Mouse (Mus musculus) MEL (cell line): ENCODE measurements around the gene Tbxas1. TPM values are rescaled to one million over a fixed set of nuclear protein-coding genes. Genes with fewer than 3 reads are reported as not detected.

Experiments
- DNase-seq: peaks from one replicate; pipeline ENCODE4 v3.0.0; 2011; ENCODE audit warnings: low read depth, low spot score
- H3K27ac ChIP-seq: 2 replicates; pipeline ENCODE4 v1.5.1; 2012; ENCODE audit warnings: low read depth, mild to moderate bottlenecking, control low read depth, low read length, moderate library complexity; ENCODE audit not compliant: control insufficient read depth
- H3K27me3 ChIP-seq, 2 experiments: fragments of 150-350 bp in 1 of 2; sonication (generic) in 1 of 2; 2 replicates each; pipeline ENCODE4 v1.6.1; 2012; ENCODE audit warnings: low read length in 2 of 2, mild to moderate bottlenecking in 2 of 2, improper control_type of control experiment in 1 of 2, moderate library complexity in 1 of 2; ENCODE audit not compliant: insufficient read depth in 2 of 2, control insufficient read depth in 1 of 2
- H3K36me3 ChIP-seq, 2 experiments: 2 replicates each; pipeline ENCODE4 v1.6.1; 2012 to 2014; ENCODE audit warnings: low read length in 2 of 2, improper control_type of control experiment in 1 of 2, inconsistent platforms in 1 of 2, mild to moderate bottlenecking in 1 of 2; ENCODE audit not compliant: insufficient read depth in 2 of 2, control insufficient read depth in 1 of 2
- H3K4me1 ChIP-seq, 2 experiments: fragments of 150-350 bp in 1 of 2; sonication (generic) in 1 of 2; 2 replicates each; pipeline ENCODE4 v1.6.1; 2012; ENCODE audit warnings: low read length in 2 of 2, improper control_type of control experiment in 1 of 2, mild to moderate bottlenecking in 1 of 2; ENCODE audit not compliant: insufficient read depth in 2 of 2, control insufficient read depth in 1 of 2
- H3K4me3 ChIP-seq, 2 experiments: fragments of 150-350 bp in 1 of 2; sonication (generic) in 1 of 2; 2 replicates each; pipeline ENCODE4 v1.5.1; 2012; ENCODE audit warnings: low read depth in 2 of 2, low read length in 2 of 2, mild to moderate bottlenecking in 2 of 2, moderate library complexity in 2 of 2, control low read depth in 1 of 2, improper control_type of control experiment in 1 of 2; ENCODE audit not compliant: control insufficient read depth in 1 of 2, insufficient read depth in 1 of 2
- H3K79me2 ChIP-seq: 2 replicates; pipeline ENCODE4 v1.6.1; 2012; ENCODE audit warnings: mild to moderate bottlenecking, low read length, moderate library complexity; ENCODE audit not compliant: control insufficient read depth, poor library complexity, insufficient read depth
- H3K9ac ChIP-seq: 2 replicates; pipeline ENCODE4 v1.6.1; 2012; ENCODE audit warnings: low read depth, mild to moderate bottlenecking, control low read depth, low read length, moderate library complexity; ENCODE audit not compliant: control insufficient read depth, poor library complexity, severe bottlenecking
- H3K9me3 ChIP-seq: fragments of 150-350 bp; sonication (generic); replicated peaks from 2 replicates; pipeline ENCODE4 v1.6.1; 2012; ENCODE audit warnings: mild to moderate bottlenecking, low read length, improper control_type of control experiment, moderate library complexity; ENCODE audit not compliant: insufficient read depth
- JUND ChIP-seq: IDR thresholded peaks from 2 replicates; pipeline ENCODE4 v1.6.1; 2011; ENCODE audit warnings: low read depth, mild to moderate bottlenecking, improper control_type of control experiment, low read length
- MAX ChIP-seq: IDR thresholded peaks from 2 replicates; pipeline ENCODE4 v1.6.1; 2011; ENCODE audit warnings: low read length, improper control_type of control experiment
- MEF2A ChIP-seq: IDR thresholded peaks from 2 replicates; pipeline ENCODE4 v1.6.1; 2014; ENCODE audit warnings: low read depth, mild to moderate bottlenecking, inconsistent platforms, low read length, improper control_type of control experiment; ENCODE audit not compliant: poor library complexity, insufficient replicate concordance, severe bottlenecking; ENCODE audit errors: extremely low read depth
- MYC ChIP-seq: IDR thresholded peaks from 2 replicates; pipeline ENCODE4 v1.6.1; 2011; ENCODE audit warnings: low read depth, mild to moderate bottlenecking, low read length, improper control_type of control experiment, moderate library complexity
- NRF1 ChIP-seq: IDR thresholded peaks from 2 replicates; pipeline ENCODE4 v1.6.1; 2014; ENCODE audit warnings: low read depth, mild to moderate bottlenecking, inconsistent platforms, low read length, improper control_type of control experiment, moderate library complexity; ENCODE audit not compliant: poor library complexity, insufficient read depth, severe bottlenecking
- RAD21 ChIP-seq: IDR thresholded peaks from 2 replicates; pipeline ENCODE4 v1.6.1; 2011; ENCODE audit warnings: mild to moderate bottlenecking, low read depth, low read length, improper control_type of control experiment
- RCOR1 ChIP-seq: IDR thresholded peaks from 2 replicates; pipeline ENCODE4 v1.6.1; 2012; ENCODE audit warnings: low read depth, mild to moderate bottlenecking, inconsistent platforms, low read length, improper control_type of control experiment
- TBP ChIP-seq: IDR thresholded peaks from 2 replicates; pipeline ENCODE4 v1.8.0; 2011; ENCODE audit warnings: low read depth, low read length, improper control_type of control experiment
- USF1 ChIP-seq: IDR thresholded peaks from 2 replicates; pipeline ENCODE4 v1.6.1; 2014; ENCODE audit warnings: low read depth, mild to moderate bottlenecking, inconsistent platforms, low read length, improper control_type of control experiment, moderate library complexity
- ZC3H11A ChIP-seq: IDR thresholded peaks from 2 replicates; pipeline ENCODE4 v1.6.1; 2012; ENCODE audit warnings: low read depth, mild to moderate bottlenecking, inconsistent platforms, low read length, improper control_type of control experiment
- ZKSCAN1 ChIP-seq: IDR thresholded peaks from 2 replicates; pipeline ENCODE4 v1.6.1; 2012; ENCODE audit warnings: low read depth, mild to moderate bottlenecking, inconsistent platforms, low read length, improper control_type of control experiment, moderate library complexity
- ZMIZ1 ChIP-seq: IDR thresholded peaks from 2 replicates; pipeline ENCODE4 v1.6.1; 2012; ENCODE audit warnings: low read depth, mild to moderate bottlenecking, inconsistent platforms, low read length, improper control_type of control experiment, moderate library complexity
- ZNF384 ChIP-seq: IDR thresholded peaks from 2 replicates; pipeline ENCODE4 v1.6.1; 2012; ENCODE audit warnings: low read depth, mild to moderate bottlenecking, inconsistent platforms, low read length, improper control_type of control experiment
- polyA plus RNA-seq, 2 experiments: library from polyadenylated mRNA; stranded (reverse) in 1 of 2; unstranded in 1 of 2; fragments of >175 nt in 1 of 2; fragments of >200 nt in 1 of 2; gene quantifications; 2 replicates each; pipeline versions ENCODE4 v1.2.1 to v1.2.4; 2012; ENCODE audit warnings: low replicate concordance in 2 of 2, low read depth in 1 of 2; ENCODE audit not compliant: insufficient read length in 2 of 2, insufficient read depth in 1 of 2, missing spikeins in 1 of 2
- total RNA-seq: library from RNA; depleted of rRNA; stranded (reverse); fragments of 300-350 nt; gene quantifications from 2 replicates; pipeline ENCODE4 v1.2.3, GENCODE M21; 2012

Gene Tbxas1
- total and polyA plus RNA-seq, 3 experiments, result 0.54 to 2.7 TPM; not detected in 1

DNA sequence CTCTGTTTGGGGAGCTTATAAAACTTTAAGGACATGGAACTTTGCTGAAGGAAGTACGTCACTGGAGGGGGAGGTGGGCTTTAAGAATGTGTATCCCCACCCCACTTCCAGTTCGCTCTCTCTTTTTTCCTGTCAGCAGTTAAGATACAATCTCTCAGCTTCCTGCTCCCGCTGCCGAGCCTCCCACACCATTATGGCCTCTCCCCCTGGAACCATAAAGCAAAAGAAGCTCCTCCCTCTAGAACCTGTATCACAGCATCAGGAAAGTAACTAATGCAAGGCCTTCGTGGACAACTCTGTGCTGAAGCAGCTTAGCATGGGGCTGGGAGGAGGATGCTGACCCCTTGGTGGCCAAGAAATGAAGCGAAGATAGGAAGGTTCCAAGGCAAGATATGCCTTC is 92.1 kb downstream of the Tbxas1 start (continued):
- no peak for TF ChIP-seq ZMIZ1
- no peak for TF ChIP-seq ZC3H11A
- TF ChIP-seq RAD21, result no peak

DNA sequence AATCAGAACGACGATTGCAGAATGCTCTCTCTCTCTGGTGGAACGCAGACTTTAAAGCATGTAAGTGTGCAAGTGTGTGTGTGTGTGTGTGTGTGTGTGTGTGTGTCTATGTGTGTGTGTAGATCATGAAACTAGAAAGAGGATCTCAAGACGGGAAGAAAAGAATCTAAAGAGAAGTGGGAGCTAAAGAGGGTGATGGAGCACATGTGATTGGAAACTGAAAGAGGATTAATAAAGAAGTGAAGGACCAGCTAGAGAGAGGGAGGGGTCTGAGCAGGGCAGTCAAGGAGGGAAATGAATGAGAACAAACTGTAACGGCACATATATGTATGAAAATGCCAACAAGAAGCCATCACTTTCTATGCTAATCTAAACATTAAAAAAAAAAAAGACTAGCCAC is 92.8 kb downstream of the Tbxas1 start:
- Histone ChIP-seq H3K27me3 (no peaks in the 10 kb centered on the region), H3K4me1 (peaks cover 9 to 37% of the 10 kb centered on the region in 2 experiments), H3K36me3 (peaks cover 0 to 27% of the 10 kb centered on the region in 2 experiments; a peak in 2 of 4 replicates), H3K9me3 (no peaks in the 10 kb centered on the region), H3K79me2 (no peaks in the 10 kb centered on the region), H3K4me3 (no peak overlapping the region), H3K9ac (no peak overlapping the region), H3K27ac (no peak overlapping the region)
- DNase-seq, result no peak
- no peak for TF ChIP-seq MAX
- TF ChIP-seq NRF1, result no peak
- TF ChIP-seq ZNF384, result no peak

DNA sequence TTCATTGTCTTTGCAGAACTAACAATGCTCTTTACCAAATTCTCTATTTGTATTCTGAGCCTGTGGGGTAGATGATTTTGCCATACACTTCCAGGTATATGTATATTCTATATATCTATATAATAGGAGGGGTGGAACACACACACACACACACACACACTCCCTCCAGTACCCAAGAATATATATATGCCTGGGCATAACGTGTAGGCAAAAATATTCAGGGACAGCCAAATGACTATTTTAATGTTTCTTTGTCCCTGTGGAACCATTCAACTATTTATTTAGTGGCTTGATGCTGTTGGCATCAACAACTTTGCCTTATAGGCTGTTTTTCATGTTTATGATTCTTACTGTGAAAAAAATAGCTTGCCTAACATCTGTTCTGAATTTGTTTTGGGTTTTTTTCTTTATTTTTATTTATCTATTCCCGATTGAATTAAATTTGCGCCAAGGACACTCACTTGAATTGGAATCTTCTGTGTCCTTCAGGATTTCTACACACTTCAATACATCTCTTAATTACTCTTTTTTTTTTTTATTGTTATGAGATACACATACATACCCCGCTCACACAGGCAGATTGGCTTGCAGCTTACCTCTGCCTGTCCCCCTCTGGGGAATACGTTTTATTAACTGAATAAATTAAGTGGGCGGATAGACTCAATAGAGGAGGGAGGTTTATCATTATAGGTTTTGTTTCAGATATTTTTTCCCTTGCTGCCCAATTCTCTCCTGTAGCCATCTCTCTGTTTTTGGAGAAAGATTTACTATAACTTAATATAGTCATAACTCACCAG is 94.9 kb downstream of the Tbxas1 start:
- Histone ChIP-seq H3K4me1 (peaks cover 4 to 32% of the 10 kb centered on the region in 2 experiments), H3K9me3 (no peaks in the 10 kb centered on the region), H3K36me3 (peaks cover 0 to 22% of the 10 kb centered on the region in 2 experiments; a peak in 2 of 4 replicates), H3K9ac (no peak overlapping the region), H3K79me2 (no peaks in the 10 kb centered on the region), H3K4me3 (no peak overlapping the region), H3K27ac (no peak overlapping the region), H3K27me3 (no peaks in the 10 kb centered on the region)
- TF ChIP-seq ZNF384 (no peak), TBP (no peak), RCOR1 (no peak), ZKSCAN1 (no peak), MYC (no peak), JUND (no peak), MAX (no peak), USF1 (no peak), MEF2A (no peak)
- DNase-seq, result no peak
